Mouse (Mus musculus) R1 (cell line): ENCODE results near the gene Pkig.
"Not testable (repeated sequence)": the region's sequence is repeated elsewhere in the genome, so short reads cannot be mapped to it uniquely, and the experiment has no call there.

Experiments
- DNase-seq: peaks from one replicate; pipeline ENCODE4 v3.0.0-alpha.2; 2018; ENCODE audit warnings: low read depth, low spot score

Pkig gene

DNA sequence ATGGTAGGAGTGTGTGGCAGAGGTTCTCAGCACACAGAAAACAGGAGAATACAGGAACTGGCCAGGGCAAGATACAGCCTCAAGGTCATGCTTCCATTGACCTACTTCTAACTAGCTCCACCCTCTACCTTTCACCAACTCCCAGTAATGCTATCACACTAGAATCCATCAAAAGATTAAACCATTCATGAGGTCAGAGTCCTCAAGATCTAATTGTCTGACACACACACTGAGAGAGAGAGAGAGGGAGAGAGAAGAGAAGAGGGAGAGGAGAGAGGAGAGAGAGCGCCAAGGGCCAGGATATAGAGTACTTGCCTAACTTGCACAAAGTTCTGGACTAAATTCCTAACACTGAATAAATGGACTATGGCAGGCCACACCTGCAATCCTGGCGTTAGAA, 24.2 kb downstream of the Pkig start:
- no peak for DNase-seq

DNA sequence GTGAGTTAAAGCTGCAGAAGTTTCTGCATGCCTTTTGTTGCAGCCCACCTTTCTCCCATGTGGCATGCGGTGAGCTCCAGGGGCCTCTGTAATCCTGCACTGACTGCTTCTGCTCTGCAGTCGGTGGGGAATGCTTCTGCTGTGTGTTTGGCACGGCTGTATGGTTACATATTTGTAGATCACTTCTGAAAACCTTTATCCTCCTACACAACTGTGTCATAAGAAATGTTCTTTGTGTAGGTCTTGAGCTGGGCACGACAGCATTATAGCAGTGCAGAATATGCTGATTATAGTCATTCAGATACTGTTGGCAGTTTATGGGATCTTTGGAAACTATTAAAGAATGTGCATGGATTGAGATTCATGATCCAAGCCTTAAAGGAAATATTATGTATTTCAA, 27.1 kb downstream of the Pkig start:
- no peak for DNase-seq

- no peak for DNase-seq
Measured at GRCm38 (mm10) chr2:163685761-163686200, 27.6 kb downstream of the Pkig start.

DNA sequence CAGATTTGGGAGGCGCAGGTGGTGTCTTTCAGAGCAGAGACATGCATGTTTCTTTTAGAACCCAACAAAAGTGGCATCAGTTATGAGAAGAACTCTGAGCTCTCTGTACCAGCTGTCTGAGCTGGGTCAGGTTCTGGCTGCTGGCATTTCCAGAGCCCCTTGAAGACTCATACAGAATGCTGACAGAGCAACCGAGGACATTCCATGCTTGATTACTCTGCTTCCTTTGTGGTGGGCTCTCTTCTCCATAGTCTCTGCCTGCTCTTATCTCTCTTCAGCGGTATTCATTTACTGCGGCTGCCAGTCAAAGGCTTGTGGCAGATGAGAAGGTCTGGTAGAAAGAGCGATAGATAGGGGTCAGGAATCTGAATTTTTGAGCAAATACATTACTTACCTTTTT, 28.0 kb downstream of the Pkig start:
- no peak for DNase-seq

DNA sequence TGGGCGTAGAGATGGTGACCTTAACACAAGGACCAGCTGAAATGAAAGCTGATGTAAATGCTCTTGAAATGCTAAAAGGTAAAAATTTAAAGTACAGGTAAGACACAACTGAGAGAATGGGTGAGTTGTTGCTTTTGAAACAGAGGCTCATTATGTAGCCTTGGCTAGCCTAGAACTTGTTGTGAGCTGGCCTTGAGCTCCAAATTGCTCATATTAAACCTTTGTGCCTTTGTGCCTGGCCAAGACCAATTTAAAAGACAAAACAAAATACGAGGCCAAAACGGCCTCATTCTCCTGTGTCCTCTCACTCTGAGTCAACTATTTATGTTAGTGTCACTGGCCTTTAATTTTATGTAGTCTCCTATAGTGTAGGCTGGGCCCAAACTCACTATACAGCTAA, 28.7 kb downstream of the Pkig start:
- no peak for DNase-seq

- not testable (repeated sequence) for DNase-seq
Measured at GRCm38 (mm10) chr2:163688377-163688776, 30.2 kb downstream of the Pkig start.

DNA sequence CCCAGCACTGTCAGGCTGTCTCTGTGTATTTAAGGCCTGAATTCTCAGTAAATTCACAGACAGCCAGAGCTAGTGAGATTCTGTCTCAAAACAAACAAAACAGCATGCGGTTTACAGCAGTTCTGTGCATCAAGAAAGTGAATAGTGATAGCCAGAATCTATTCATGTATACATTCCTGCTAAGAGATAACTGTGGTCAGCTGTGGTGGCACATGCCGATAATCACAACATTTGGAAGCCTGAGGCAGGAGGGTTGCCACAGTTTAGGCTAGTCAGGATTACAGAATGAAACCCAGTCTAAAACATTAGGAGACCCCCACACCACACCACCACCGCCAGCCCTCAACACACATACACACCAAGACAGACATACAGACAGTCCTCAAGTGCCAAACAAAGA, 31.6 kb downstream of the Pkig start:
- no peak for DNase-seq

- no peak for DNase-seq
Measured at GRCm38 (mm10) chr2:163690409-163691304, 32.5 kb downstream of the Pkig start.

DNA sequence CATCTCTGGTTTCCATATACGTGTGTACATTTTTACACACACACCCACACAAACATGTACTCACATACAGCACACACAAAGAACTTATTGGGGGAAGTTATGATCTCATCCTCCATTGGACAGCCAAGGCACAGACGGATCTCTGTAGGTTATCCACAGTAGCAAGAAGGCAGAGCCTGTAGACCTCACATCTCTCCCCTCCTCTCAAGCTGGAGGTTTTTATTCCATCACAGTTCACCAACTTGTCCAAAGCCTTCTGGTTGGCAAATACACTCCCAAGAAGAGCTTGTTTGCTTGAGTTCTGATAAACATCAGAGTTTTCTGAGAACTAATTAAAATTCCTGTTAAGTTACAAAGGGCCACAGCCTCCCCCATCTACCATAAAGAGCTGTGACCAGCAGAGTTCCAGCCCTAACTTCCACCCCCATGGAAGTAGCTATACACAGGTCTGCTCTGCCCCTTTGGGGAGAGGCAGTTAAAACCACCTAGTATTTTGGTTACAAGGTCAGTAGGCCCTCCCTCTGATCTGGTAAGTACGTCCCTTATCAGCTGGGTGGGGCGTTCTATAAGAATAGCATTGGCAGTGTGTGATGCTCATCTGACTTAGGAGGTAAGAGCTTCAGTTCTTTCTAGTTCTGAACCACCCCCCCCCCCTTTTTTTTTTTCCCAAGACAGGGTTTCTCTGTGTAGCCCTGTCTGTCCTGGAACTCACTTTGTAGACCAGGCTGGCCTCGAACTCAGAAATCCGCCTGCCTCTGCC, 33.8 kb downstream of the Pkig start:
- DNase-seq: no peak

GRCm38 (mm10) chr2:163692873-163693612, 34.9 kb downstream of the Pkig start:
- DNase-seq: no peak

DNA sequence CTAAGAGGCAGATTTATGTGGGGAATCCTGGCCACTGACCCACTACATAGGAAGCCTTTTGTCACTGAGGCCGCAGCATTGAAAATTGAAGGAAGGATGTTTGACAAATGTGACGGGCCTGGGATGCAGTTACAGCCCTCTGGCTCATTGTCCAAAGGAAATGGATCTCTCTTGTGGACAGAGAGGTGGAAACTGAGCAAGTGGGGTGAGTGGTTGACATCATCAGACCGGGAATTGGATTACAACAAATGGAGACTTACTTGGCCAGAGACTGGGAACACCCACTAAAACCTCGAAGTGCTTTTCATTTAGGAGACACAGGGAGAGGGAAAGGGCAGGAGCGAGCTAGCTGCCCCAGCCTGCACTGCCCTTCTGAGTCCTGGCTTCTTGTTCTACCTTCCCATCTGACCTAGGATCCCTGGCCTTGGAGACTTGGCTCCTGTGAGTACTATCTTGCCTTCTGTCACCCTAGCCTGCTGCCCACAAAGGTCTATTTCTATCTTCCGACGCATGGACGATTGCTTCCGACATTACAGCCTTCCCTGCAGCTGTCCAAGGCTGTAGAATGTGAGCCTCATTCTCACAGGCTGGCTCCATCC, 35.6 kb downstream of the Pkig start:
- no peak for DNase-seq

DNA sequence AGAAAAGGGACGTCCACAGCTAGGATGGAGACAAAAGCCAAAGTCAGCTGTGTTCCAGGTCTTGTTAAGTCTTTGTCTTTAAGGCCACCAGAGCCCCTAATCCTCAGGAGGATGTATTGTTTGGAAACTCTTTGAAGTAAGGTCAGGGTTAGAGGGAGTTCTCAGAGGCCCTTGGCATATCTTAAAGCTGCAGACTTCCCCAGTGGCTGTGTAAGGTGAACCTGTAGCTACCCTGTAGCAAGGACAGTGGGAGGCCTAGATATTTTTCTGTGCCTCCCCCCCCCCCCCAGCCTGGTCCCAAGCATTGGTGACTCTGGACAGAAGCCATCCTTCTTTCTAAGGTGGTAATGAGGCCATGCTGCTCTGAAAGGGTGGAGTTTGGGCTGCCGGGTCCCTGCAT, 38.6 kb downstream of the Pkig start:
- DNase-seq: no peak

DNA sequence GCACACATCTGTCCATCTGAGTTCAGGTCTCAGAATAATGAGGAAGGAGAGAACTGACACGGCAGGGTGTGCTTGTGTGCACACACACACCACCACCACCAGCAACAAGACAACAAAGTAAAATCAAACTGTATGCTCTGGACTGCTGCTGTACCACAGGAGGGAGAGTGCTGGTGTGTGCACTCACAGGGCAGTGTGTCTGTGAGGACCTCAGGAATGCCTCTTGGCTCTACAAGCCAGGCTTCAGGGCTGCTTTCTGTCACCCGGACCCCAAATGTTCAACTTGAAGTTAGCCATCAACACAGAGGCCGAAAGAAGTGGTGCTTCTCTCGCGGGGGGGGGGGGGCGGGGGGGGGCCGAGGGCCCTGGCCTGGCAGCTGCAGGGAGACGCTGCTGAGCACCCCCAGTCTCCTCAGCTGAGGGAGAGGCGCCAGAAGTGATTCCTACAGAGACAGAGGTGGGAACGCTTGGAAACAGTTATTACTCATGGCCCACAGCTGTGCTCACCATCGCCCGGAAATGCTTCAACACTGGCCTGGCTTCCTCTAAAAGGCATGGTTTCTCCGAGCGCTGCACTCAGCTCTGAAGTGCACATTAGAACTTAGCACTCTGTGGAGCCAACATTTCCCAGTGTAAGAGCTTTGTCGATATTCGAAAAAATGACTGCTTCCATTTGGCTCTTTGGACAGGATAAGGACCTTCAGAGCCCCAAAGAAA, 39.7 kb downstream of the Pkig start:
- DNase-seq: no peak

- no peak for DNase-seq
Measured at GRCm38 (mm10) chr2:163699078-163699780, 41.0 kb downstream of the Pkig start.

DNA sequence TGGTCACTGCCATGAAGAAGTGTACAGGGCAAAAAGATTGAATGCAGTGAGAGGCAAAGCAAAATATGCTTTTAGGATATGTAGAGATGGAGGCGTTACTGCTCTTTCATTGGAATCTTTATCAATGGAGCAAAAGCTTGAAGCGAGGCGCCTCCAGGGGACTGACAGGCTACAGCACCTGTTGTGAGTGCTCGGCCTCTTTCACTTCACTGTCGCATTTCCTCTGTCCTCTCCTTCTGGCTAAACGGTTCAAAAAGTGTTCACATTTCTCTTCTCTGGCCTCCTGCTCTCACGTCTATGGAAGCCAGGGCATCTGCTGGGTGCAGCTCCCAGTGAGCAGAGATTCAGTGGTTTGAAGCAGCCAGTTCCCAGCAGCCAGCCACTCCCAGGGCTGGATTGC, 44.2 kb downstream of the Pkig start:
- DNase-seq: no peak

GRCm38 (mm10) chr2:163702921-163703320, 44.7 kb downstream of the Pkig start:
- DNase-seq: no peak

DNA sequence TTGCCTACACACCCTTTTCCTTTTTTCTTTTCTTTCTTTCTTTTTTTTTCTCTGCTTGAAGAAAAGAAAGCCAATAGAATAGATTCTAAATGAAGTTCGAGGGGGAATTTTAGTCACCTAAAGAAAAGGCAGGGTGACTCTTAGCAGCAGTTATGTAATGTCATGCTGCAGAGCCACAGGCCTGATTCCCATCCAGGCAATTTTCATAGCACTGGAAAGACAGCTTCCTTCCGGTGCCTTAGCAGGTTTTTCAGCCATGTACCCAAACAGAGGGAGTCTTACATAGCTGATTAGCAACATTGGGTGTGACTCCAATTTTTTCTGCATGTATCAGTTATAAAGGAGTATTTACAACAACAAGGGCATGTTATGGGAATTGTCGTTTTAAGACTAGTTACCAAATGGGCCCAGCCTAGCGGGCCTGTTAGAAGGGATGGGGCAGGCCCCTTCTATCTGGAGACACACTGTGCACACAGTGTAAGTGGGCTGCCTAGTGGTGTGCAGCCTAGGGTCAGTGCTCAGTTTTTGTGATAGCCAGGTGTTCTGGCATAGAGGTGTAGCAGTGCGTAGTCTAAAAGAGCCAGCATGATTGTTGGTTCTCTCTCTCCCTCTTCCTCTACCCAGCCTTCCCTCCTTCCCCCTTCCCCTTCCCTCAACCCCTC, 45.5 kb downstream of the Pkig start:
- no peak for DNase-seq

DNA sequence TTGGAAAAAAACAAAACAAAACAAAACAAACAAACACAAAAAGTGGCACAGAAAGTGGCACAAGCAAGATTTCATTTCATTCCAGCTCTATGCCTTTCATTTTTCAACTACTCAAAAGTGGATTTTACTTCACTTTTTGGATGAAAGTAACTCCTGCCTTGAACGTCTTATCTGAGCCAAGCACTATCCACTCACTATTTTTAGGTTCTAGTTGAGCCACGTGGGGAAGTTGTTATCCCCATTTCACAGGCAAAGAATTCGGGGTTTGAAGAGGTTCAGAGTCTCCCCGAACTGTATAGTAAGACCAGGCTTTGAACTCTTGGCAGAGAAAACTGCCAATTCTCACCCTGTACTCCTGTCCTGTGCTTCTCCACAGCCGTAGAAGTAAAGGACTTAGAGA, 50.1 kb downstream of the Pkig start:
- no peak for DNase-seq

- DNase-seq: no peak
Measured at GRCm38 (mm10) chr2:163708763-163709250, 50.6 kb downstream of the Pkig start.

GRCm38 (mm10) chr2:163710000-163710399, 51.8 kb downstream of the Pkig start:
- DNase-seq: no peak
